Mouse (Mus musculus) stomach, postnatal 0 days (tissue): ENCODE results near the gene Phldb3.

Experiments
- CTCF ChIP-seq: IDR thresholded peaks from 2 replicates; pipeline ENCODE4 v1.5.1; 2016; ENCODE audit warnings: antibody characterized with exemption, low read depth, mild to moderate bottlenecking, moderate library complexity
- EP300 ChIP-seq: optimal IDR thresholded peaks from 2 replicates; pipeline ENCODE3; 2016; ENCODE audit warnings: antibody characterized with exemption

DNA sequence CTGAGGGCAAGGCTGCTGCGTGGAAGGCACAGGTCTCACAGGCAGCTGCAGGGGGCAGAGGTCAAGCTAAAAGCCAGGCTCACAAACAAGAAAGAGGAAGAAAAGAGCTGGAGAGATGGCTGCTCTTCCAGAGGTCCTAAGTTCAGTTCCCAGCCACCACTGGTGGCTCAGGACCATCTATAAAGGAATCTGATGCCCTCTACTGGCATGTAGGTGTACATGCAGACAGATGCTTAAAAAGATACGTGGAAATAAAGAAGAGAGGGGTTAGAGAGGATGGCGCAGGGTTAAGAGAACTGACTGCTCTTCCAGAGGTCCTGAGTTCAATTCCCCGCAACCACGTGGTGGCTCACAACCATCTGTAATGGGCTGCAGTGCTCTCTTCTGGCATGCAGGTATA lies 38.1 kb upstream of the Phldb3 start:
- TF ChIP-seq CTCF (peak; percentile 65), EP300 (no peak)
